In genomic region chr11:71747719-71748118, GRCm38 (mm10) we compare ENCODE assay signal across 14 mouse cellular contexts. TPM values are rescaled to one million over a fixed set of nuclear protein-coding genes. Genes with fewer than 3 reads are reported as not detected.
A peak's percentile ranks its signal among the peaks of the same experiment; 100 is the strongest.
DNase-seq lines count a peak whose midpoint lies in the region; ATAC-seq and TF ChIP-seq lines count a peak whose summit lies in the region.
"Had no signal": no experiment of that assay in that cellular context is flagged by ENCODE, and none has a peak within 500 bp of the region (broad histone marks: within the 10 kb centered on the region; RNA-seq: fewer than 3 reads in every experiment).

No protein-coding gene starts in this region.

- H3K4me3 ChIP-seq in kidney, postnatal 0 days (replicated peaks; ENCODE audit: low read depth, low read length): no peak overlapping the region
- H3K4me3 ChIP-seq in heart, postnatal 0 days (ENCODE audit: low read depth, low read length): no peak overlapping the region
- no peak overlapping the region for H3K4me3 ChIP-seq in lung, embryonic 14.5 days (ENCODE audit: low read depth, low read length)
- no peak overlapping the region for H3K4me3 ChIP-seq in stomach, postnatal 0 days (ENCODE audit: low read depth, low read length)

- H3K36me3 ChIP-seq in kidney, postnatal 0 days (ENCODE audit: insufficient read depth, low read length): no peaks in the 10 kb centered on the region
- no peaks in the 10 kb centered on the region for H3K36me3 ChIP-seq in heart, postnatal 0 days (replicated peaks; ENCODE audit: control insufficient read depth, insufficient read depth, low read length)
- no peaks in the 10 kb centered on the region for H3K36me3 ChIP-seq in lung, embryonic 14.5 days (ENCODE audit: insufficient read depth)
- H3K36me3 ChIP-seq in stomach, postnatal 0 days (ENCODE audit: control insufficient read depth, insufficient read depth, low read length): no peaks in the 10 kb centered on the region

- H3K9ac ChIP-seq in kidney, postnatal 0 days (ENCODE audit: low read depth, low read length): no peak overlapping the region
- H3K9ac ChIP-seq in heart, postnatal 0 days (replicated peaks; ENCODE audit: low read depth, low read length): no peak overlapping the region
- H3K9ac ChIP-seq in lung, embryonic 14.5 days: no peak overlapping the region
- no peak overlapping the region for H3K9ac ChIP-seq in stomach, postnatal 0 days (ENCODE audit: low read length)

- ATAC-seq in kidney, postnatal 0 days (replicated peaks; ENCODE audit: low FRiP score, low read depth): no peak
- peak; percentile 54 for ATAC-seq in heart, postnatal 0 days (ENCODE audit: insufficient read depth, low read depth)
- ATAC-seq in lung, embryonic 14.5 days (ENCODE audit: insufficient read depth): no peak
- ATAC-seq in stomach, postnatal 0 days (ENCODE audit: low FRiP score, low TSS enrichment): peak; percentile 40; the same call in 1 of the 2 replicates
- ATAC-seq: intestine, embryonic 16.5 days; Patski had no signal

- H3K27ac ChIP-seq in kidney, postnatal 0 days: no peak overlapping the region; the same call in 1 of the 2 replicates
- peak overlapping the region; percentile 69 for H3K27ac ChIP-seq in heart, postnatal 0 days (ENCODE audit: low read depth)
- H3K27ac ChIP-seq in lung, embryonic 14.5 days (ENCODE audit: low read depth): no peak overlapping the region; the same call in 1 of the 2 replicates
- H3K27ac ChIP-seq in stomach, postnatal 0 days (replicated peaks): no peak overlapping the region

- peaks cover 5% of the 10 kb centered on the region; the same call in 1 of the 2 replicates for H3K4me1 ChIP-seq in kidney, postnatal 0 days (replicated peaks; ENCODE audit: insufficient read depth, low read length)
- no peaks in the 10 kb centered on the region for H3K4me1 ChIP-seq in heart, postnatal 0 days (ENCODE audit: control insufficient read depth, insufficient read depth)
- H3K4me1 ChIP-seq in lung, embryonic 14.5 days (ENCODE audit: insufficient read depth): no peaks in the 10 kb centered on the region
- H3K4me1 ChIP-seq in stomach, postnatal 0 days (replicated peaks; ENCODE audit: control insufficient read depth, insufficient read depth): no peaks in the 10 kb centered on the region

- 63% methylated on average over 7 of the region's 7 CpGs for WGBS in kidney, postnatal 0 days
- 64% methylated on average over 7 of the region's 7 CpGs for WGBS in heart, postnatal 0 days
- 72% methylated on average over 7 of the region's 7 CpGs for WGBS in lung, embryonic 14.5 days
- WGBS in stomach, postnatal 0 days: 75% methylated on average over 7 of the region's 7 CpGs

- H3K27me3 ChIP-seq in kidney, postnatal 0 days (ENCODE audit: insufficient read depth, low read length): peaks cover 18% of the 10 kb centered on the region; the same call in 1 of the 2 replicates
- peaks cover 33% of the 10 kb centered on the region for H3K27me3 ChIP-seq in heart, postnatal 0 days (ENCODE audit: control insufficient read depth, insufficient read depth, low read length)
- peaks cover 31% of the 10 kb centered on the region for H3K27me3 ChIP-seq in lung, embryonic 14.5 days (ENCODE audit: insufficient read depth, low read length)
- H3K27me3 ChIP-seq in stomach, postnatal 0 days (ENCODE audit: control insufficient read depth, insufficient read depth, low read length): peaks cover 6% of the 10 kb centered on the region; the same call in 1 of the 2 replicates

- TF ChIP-seq EP300 in heart, postnatal 0 days (IDR thresholded peaks at IDR 0.05; ENCODE audit: low read depth): peak; percentile 76; the same call in 1 of the 2 replicates
- no peak for TF ChIP-seq EP300 in stomach, postnatal 0 days (optimal IDR thresholded peaks at IDR 0.05)

- no peak overlapping the region for H3K4me2 ChIP-seq in kidney, postnatal 0 days (ENCODE audit: low read length)
- H3K4me2 ChIP-seq in heart, postnatal 0 days (ENCODE audit: low read depth, low read length): no peak overlapping the region
- no peak overlapping the region for H3K4me2 ChIP-seq in lung, embryonic 14.5 days
- H3K4me2 ChIP-seq in stomach, postnatal 0 days (replicated peaks; ENCODE audit: low read depth): no peak overlapping the region

- no peaks in the 10 kb centered on the region for H3K9me3 ChIP-seq in kidney, postnatal 0 days (replicated peaks; ENCODE audit: low read length)
- H3K9me3 ChIP-seq in heart, postnatal 0 days (replicated peaks; ENCODE audit: control insufficient read depth, low read length): no peaks in the 10 kb centered on the region
- H3K9me3 ChIP-seq in lung, embryonic 14.5 days (ENCODE audit: low read depth, low read length): no peaks in the 10 kb centered on the region
- no peaks in the 10 kb centered on the region for H3K9me3 ChIP-seq in stomach, postnatal 0 days (ENCODE audit: control insufficient read depth, low read length)

- peak; percentile 22 for DNase-seq in kidney, postnatal 0 days (ENCODE audit: low spot score)
- DNase-seq in kidney, adult 18-20 months: no peak
- DNase-seq in heart, postnatal 0 days (ENCODE audit: low spot score): peak; percentile 23
- DNase-seq in lung, embryonic 14.5 days: peak; percentile 9
- DNase-seq in stomach, postnatal 0 days (ENCODE audit: low spot score): no peak
- DNase-seq in ovary, postnatal 36 days (ENCODE audit: low spot score): no peak
- no peak for DNase-seq in frontal cortex, postnatal 10 days (ENCODE audit: low spot score in 2 of 2)
- DNase-seq: cerebellum, adult 9-11 months; right cerebral cortex, postnatal 25 days; thymus, postnatal 25 days had no signal

- TF ChIP-seq CTCF in kidney, postnatal 0 days (IDR thresholded peaks at IDR 0.05; ENCODE audit: low read depth): no peak
- no peak for TF ChIP-seq CTCF in heart, postnatal 0 days (IDR thresholded peaks at IDR 0.05; ENCODE audit: low read depth)
- TF ChIP-seq CTCF in lung, embryonic 14.5 days (IDR thresholded peaks at IDR 0.05; ENCODE audit: low read depth): no peak
- no peak for TF ChIP-seq CTCF in stomach, postnatal 0 days (IDR thresholded peaks at IDR 0.05; ENCODE audit: low read depth)

RNA-seq across cellular contexts. Expression of gene Wscd1, which starts 2.0 kb away (rescaled TPM):
- polyA plus RNA-seq in kidney, postnatal 0 days (2015; fragmentation: Nextera tagmentation; extraction: Ambion mirVana): 20.4 and 21.0 TPM in 2 replicates
- total RNA-seq in heart, postnatal 0 days (2014; rRNA removed; ENCODE audit: low replicate concordance): 14.1 and 25.0 TPM in 2 replicates
- 4.0 and 4.3 TPM in 2 replicates for polyA plus RNA-seq in heart, postnatal 0 days (2015; fragmentation: Nextera tagmentation; extraction: Ambion mirVana)
- polyA plus RNA-seq in lung, embryonic 14.5 days (2014; fragmentation: Nextera tagmentation; extraction: Ambion mirVana): 7.1 and 7.5 TPM in 2 replicates
- 1.5 and 1.9 TPM in 2 replicates for polyA plus RNA-seq in stomach, postnatal 0 days (2015; fragmentation: Nextera tagmentation; extraction: Ambion mirVana)
- total RNA-seq: CH12.LX; hematopoietic stem cell, adult 5-6 weeks had no signal

Comparison
In these comparisons a context has a peak if more than half of its experiments do, and no peak if none do; other contexts are left out.
1. DNase-seq: peak in kidney, postnatal 0 days (single experiment), heart, postnatal 0 days (single experiment) and lung, embryonic 14.5 days (single experiment); none in kidney, adult 18-20 months (single experiment), stomach, postnatal 0 days (single experiment), ovary, postnatal 36 days (single experiment) and frontal cortex, postnatal 10 days (0 of 2).
2. ATAC-seq: peak in heart, postnatal 0 days (single experiment) and stomach, postnatal 0 days (single experiment); none in kidney, postnatal 0 days (single experiment) and lung, embryonic 14.5 days (single experiment).